Mouse (Mus musculus) bone marrow, adult 2 months (tissue): ENCODE results near the gene Tor3a. TPM values are rescaled to one million over a fixed set of nuclear protein-coding genes. Genes with fewer than 3 reads are reported as not detected.

Source experiments
- H3K27ac ChIP-seq: fragments of 200-500 bp; 2 replicates; pipeline ENCODE4 v1.5.1; 2012; ENCODE audit warnings: low read depth, mild to moderate bottlenecking, control low read depth, inconsistent platforms, low read length; ENCODE audit not compliant: control insufficient read depth, poor library complexity, insufficient read depth
- H3K4me1 ChIP-seq: fragments of 200-500 bp; 2 replicates; pipeline ENCODE4 v1.6.1; 2011; ENCODE audit warnings: low read length; ENCODE audit not compliant: control insufficient read depth, insufficient read depth
- H3K4me3 ChIP-seq: fragments of 200-500 bp; replicated peaks from 2 replicates; pipeline ENCODE3; 2011; ENCODE audit warnings: mild to moderate bottlenecking, low read depth, low read length, control low read depth; ENCODE audit not compliant: control insufficient read depth
- CTCF ChIP-seq: fragments of 200-500 bp; IDR thresholded peaks from 2 replicates; pipeline ENCODE4 v1.5.1; 2011; ENCODE audit warnings: low read length, control low read depth; ENCODE audit not compliant: control insufficient read depth, insufficient read depth
- POLR2A ChIP-seq: fragments of 200-500 bp; IDR thresholded peaks from 2 replicates; pipeline ENCODE4 v1.6.1; 2011; ENCODE audit warnings: low read depth, mild to moderate bottlenecking, control low read depth, low read length, borderline replicate concordance; ENCODE audit not compliant: control insufficient read depth
- WGBS: fragments of 180-500 bp; shearing (Covaris S2); methylation state at CpG from one replicate; pipeline ENCODE4 v1.1.7; 2018; 5-methylcytosine and 5-hydroxymethylcytosine counted together
- polyA plus RNA-seq: library from polyadenylated mRNA; stranded (reverse); fragments of >200 nt; gene quantifications from 2 replicates; pipeline ENCODE4 v1.2.4, GENCODE M21; 2011; ENCODE audit warnings: low replicate concordance; ENCODE audit not compliant: missing spikeins, insufficient read depth, insufficient read length

Gene Tor3a
- polyA plus RNA-seq, 1 experiment = 19.2 TPM

DNA sequence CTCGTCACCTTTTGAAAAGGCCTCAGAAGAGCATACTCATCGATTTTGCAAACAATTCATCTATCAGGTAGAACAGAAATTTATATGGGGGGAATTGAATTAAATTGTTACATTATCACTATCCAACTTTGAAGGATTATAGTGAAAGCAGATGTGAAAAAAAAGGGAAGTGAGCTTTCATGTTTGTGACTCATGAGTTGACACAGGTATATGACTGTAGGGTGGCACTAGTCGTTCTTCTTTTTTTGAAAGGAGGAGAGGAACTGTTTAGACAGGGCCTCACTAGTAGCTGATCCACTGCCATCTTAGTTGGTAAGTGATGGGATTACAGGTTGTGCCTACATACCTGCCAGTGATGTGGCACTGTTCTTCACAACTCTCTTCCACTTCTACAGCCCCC lies 34.5 kb upstream of the Tor3a start:
- TF ChIP-seq CTCF (no peak), POLR2A (no peak)
- Histone ChIP-seq H3K27ac (no peak overlapping the region; the same call in 1 of the 2 replicates), H3K4me1 (peaks cover 5% of the 10 kb centered on the region), H3K4me3 (no peak overlapping the region)
- WGBS = 54% methylated on average over 3 of the region's 3 CpGs

DNA sequence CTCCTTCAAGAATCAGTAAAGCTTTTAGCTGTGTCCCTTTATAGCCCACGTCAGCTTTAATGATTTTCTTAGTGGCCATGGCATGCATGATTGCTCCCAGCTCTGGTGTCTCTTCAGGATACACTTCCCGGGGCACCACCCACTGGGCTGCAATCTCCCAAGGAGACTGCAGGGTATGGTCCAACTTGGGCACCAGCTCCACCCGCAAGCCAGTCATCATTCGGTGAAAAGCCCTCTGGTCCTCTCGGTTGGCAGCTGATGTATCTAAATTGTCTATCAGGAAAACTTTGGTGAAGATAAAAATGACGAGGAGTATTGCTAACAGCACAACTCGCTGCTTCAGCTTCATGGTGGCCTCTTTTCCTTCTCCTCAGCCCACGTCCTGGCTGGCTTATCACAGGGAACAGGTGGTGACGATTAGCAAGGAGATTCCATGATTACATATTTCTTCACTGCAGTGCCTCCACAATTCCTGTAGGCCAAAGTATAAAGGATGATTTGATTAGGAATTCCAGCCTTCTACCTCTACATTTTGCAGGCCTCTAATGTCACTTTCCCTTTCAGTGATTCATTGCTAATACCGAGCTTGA lies 31.6 kb upstream of the Tor3a start:
- H3K27ac ChIP-seq = no peak overlapping the region
- TF ChIP-seq CTCF (no peak), POLR2A (no peak)
- H3K4me3 ChIP-seq = no peak overlapping the region
- H3K4me1 ChIP-seq = peaks cover 5% of the 10 kb centered on the region
- WGBS = 72% methylated on average over 10 of the region's 10 CpGs

DNA sequence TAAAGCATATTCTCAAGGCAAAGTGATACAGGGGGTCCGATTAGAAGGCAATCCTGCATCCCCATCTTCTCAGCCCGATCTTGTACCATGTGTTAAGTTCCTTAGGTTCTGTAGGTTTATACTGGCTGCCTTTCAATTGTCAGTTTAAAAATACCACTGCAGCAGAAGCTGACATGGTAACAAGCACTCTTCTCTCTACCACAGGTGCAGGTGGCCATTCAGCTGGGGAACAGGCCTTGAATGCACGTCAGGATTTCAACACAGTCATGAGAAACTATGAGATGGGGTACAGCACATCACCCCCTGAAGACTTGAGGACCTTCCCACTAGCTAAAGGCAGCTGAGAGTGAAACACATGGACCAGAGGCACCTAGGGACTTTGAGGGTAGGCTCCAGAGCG lies 29.3 kb upstream of the Tor3a start:
- TF ChIP-seq CTCF (no peak), POLR2A (no peak)
- 83% methylated on average over 4 of the region's 4 CpGs for WGBS
- no peaks in the 10 kb centered on the region; the same call in none of the 2 replicates for H3K4me1 ChIP-seq
- H3K4me3 ChIP-seq = no peak overlapping the region
- H3K27ac ChIP-seq = no peak overlapping the region

DNA sequence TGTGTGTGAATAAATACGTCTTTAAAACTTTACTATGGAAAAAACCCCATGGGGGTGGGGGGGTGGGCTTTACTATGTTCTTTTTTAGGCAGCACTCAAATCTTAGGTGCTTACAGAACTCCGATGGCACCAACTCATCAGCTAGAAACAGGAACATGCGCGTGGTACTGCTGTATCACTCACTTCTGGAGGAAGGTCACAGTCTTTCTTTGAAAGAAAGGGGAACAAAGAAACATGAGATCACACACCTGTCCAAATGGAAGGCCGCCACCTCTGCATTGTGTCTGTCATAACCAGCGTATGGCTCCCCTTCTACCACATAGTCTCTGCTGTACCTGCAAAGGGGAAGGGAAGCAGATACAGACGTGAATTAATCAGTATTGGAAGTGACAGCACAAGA lies 28.0 kb upstream of the Tor3a start:
- Histone ChIP-seq H3K4me1 (no peaks in the 10 kb centered on the region; the same call in 1 of the 2 replicates), H3K4me3 (no peak overlapping the region), H3K27ac (no peak overlapping the region)
- TF ChIP-seq CTCF (no peak), POLR2A (no peak)
- WGBS = 87% methylated on average over 7 of the region's 7 CpGs

DNA sequence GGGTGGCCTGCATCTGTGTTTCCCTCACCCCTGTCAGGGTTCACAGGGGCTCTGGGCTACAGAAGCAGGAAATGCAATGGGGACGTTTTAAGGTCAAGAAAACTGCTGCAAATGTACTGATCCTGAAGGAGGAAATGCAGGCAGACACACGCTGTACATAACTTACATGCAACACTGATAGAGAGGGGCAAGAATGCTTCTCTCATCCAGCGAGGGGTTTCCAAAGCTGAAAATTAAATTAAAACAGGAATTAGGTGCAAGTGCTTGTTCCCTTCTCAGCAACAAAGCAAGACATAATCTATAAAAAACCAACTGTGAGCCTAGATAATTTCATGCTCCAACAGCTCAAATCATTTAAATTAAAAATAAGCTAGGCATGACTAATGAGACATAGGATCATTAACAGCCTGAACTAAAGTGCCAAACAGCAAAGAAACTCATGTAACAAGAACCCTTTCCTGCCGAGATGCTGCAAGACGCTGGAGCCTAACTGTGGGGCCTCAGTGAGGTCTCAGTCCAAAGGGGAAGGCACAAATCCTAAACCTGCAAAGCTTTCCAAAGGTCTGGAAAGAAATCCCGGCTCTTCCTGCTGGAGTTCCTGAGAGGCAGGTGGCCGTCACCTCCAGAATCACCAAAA lies 12.0 kb upstream of the Tor3a start:
- TF ChIP-seq POLR2A (no peak), CTCF (no peak)
- Histone ChIP-seq H3K4me3 (no peak overlapping the region), H3K4me1 (no peaks in the 10 kb centered on the region), H3K27ac (no peak overlapping the region)
- 80% methylated on average over 7 of the region's 7 CpGs for WGBS

DNA sequence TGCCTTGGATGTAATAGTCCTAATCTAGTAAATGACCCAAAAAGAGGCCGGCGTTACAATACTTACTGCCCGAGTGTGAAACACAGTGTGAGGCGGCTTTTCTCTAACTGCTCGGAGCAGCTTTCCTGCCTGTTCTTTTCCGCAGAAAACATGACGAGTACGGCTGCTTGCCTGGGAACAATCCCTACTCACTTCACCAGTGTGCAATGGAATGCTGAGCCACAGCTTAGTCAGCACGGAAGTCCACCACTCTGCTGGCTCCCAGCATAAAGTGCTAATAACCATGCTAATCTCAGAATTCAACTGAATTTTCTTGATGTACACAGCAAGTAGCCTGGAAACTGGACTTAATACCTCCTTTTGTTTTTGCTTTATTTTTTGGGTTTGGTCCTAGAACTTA lies 5.4 kb upstream of the Tor3a start:
- TF ChIP-seq CTCF = no peak
- TF ChIP-seq POLR2A = no peak
- Histone ChIP-seq H3K27ac (no peak overlapping the region), H3K4me1 (no peaks in the 10 kb centered on the region; the same call in 1 of the 2 replicates), H3K4me3 (no peak overlapping the region)
- 91% methylated on average over 9 of the region's 9 CpGs for WGBS

DNA sequence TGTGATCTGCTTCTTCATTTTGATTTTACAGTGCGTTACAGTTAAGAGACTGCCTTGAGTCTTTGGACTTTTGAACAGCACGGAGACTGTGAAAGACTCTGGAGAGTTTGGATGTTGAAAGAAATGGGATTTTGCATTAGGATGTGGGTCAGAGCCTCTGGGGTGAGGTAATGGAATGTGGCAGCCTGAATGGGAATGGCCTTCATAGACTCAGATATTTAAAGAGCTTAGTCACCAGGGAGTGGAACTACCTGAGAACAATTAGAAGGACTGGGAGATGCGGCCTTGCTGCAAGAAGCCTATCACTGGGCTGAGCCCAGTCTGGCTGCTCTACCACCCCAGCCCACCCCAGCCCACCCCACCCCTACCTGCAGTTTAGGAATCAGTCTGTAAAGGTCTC lies 3.1 kb upstream of the Tor3a start:
- TF ChIP-seq POLR2A (no peak), CTCF (no peak)

DNA sequence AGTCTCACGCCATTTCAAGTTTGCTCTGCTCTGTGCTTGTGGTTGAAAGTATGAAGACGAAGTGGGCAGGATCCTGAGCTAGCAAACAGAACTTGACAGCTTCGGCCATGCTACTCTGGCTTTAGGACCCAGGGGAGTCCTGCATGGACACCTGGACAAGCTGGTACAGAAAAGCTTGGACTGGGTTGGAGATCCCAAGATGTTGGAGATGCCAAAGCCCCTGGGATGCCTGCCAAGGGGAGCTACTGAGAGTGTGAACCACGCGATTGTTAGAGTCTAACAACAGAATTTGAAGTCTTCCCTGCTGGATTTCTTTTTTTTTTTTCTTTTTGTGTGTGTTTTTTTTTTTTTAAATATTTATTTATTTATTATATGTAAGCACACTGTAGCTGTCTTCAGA lies 2.4 kb upstream of the Tor3a start:
- WGBS = 64% methylated on average over 5 of the region's 5 CpGs
- no peak overlapping the region for H3K27ac ChIP-seq
- TF ChIP-seq CTCF (no peak), POLR2A (no peak)
- H3K4me3 ChIP-seq = no peak overlapping the region
- H3K4me1 ChIP-seq = peaks cover 2% of the 10 kb centered on the region

More for the DNA sequence above, 3.1 kb upstream of the Tor3a start:
- 84% methylated on average over 3 of the region's 3 CpGs for WGBS
- Histone ChIP-seq H3K4me1 (peaks cover 2% of the 10 kb centered on the region), H3K4me3 (no peak overlapping the region), H3K27ac (no peak overlapping the region)

DNA sequence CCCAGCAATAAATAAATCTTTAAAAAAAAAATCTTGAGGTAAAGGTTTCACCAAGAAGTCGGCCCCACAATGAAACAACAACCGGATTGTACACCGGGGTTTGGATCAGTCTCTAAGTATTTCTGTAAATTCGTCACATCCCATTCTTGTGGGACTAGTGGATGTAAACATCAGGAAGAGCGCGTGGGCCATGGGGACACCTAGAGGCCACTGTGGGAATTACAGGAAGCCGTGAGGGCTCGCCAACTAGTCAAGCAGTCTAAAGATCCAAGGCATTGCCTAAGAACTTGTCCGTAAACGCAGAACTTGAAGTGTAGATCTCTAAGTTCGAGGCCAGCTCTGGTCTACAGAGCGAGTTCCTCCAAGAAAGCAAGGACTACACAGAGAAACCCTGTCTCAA lies 2.0 kb upstream of the Tor3a start:
- TF ChIP-seq POLR2A (no peak), CTCF (peak; percentile 85)
- Histone ChIP-seq H3K27ac (no peak overlapping the region), H3K4me1 (peaks cover 2% of the 10 kb centered on the region), H3K4me3 (no peak overlapping the region)
- WGBS = 32% methylated on average over 12 of the region's 12 CpGs
